ENCODE assay signal across 8 mouse cellular contexts in genomic region chr8:124896010-124896631, GRCm38 (mm10). TPM values are rescaled to one million over a fixed set of nuclear protein-coding genes. Genes with fewer than 3 reads are reported as not detected.
DNase-seq lines count a peak whose midpoint lies in the region; ATAC-seq and TF ChIP-seq lines count a peak whose summit lies in the region.

No protein-coding gene starts in this region.

- intact Hi-C loops in heart, adult 2 months (cut with DNase I) = loop anchor here (2.0 to 5.0 kb wide), 3 partner anchors 51 to 139 kb away; partner anchors contain the start of gene Tsnax
- intact Hi-C loops in heart, postnatal 14 days (cut with DNase I) = loop anchor here (2.0 to 5.0 kb wide), 3 partner anchors 53 to 137 kb away; partner anchors contain the start of genes Egln1 and Tsnax
- intact Hi-C loops in left cerebral cortex, postnatal 14 days (cut with DNase I) = loop anchor here (5.0 kb wide), 2 partner anchors 51 to 136 kb away; partner anchors contain the start of gene Egln1

- peak; percentile 26 to 27 for DNase-seq in heart, adult 2 months
- DNase-seq in heart, postnatal 14 days = no peak
- DNase-seq in embryonic facial prominence, embryonic 11.5 days (ENCODE audit: low spot score) = no peak
- no peak for DNase-seq in layer of hippocampus, adult 9-11 months
- no peak for DNase-seq in left cerebral cortex, postnatal 14 days (ENCODE audit: low spot score in 2 of 2)

- no peak for TF ChIP-seq POLR2A in heart, adult 2 months (IDR thresholded peaks at IDR 0.05; ENCODE audit: insufficient read depth, low read depth, low read length)

- peaks cover 44% of the 10 kb centered on the region for H3K79me3 ChIP-seq in C2C12 (ENCODE audit: low read depth)

- 69% methylated on average over 26 of the region's 26 CpGs for WGBS in heart, adult 2 months
- WGBS in embryonic facial prominence, embryonic 11.5 days = 86% methylated on average over 26 of the region's 26 CpGs
- WGBS in intestine, postnatal 0 days = 55% methylated on average over 26 of the region's 26 CpGs
- 89% methylated on average over 26 of the region's 26 CpGs for WGBS in neural tube, embryonic 14.5 days

- peak overlapping the region; percentile 83 for H3K4me3 ChIP-seq in heart, adult 2 months
- peak overlapping the region; percentile 91 for H3K4me3 ChIP-seq in C2C12 (ENCODE audit: insufficient read depth, poor library complexity, severe bottlenecking)
- peak overlapping the region; percentile 93 for H3K4me3 ChIP-seq in embryonic facial prominence, embryonic 11.5 days (ENCODE audit: low read depth, low read length)
- peak overlapping the region; percentile 83 for H3K4me3 ChIP-seq in intestine, postnatal 0 days (ENCODE audit: low read depth, low read length)
- peak overlapping the region; percentile 91 for H3K4me3 ChIP-seq in neural tube, embryonic 14.5 days (ENCODE audit: low read depth, low read length)

- peaks cover 1% of the 10 kb centered on the region for H3K79me2 ChIP-seq in heart, adult 2 months (replicated peaks; ENCODE audit: control insufficient read depth, insufficient read depth, low read length)
- peaks cover 79% of the 10 kb centered on the region for H3K79me2 ChIP-seq in C2C12 (ENCODE audit: control insufficient read depth, insufficient read depth)

- no peak for ATAC-seq in embryonic facial prominence, embryonic 11.5 days (replicated peaks; ENCODE audit: insufficient number of reproducible peaks, low FRiP score, low TSS enrichment, low read depth)
- 0 out of 2 replicates have a peak, but pooled peaks have one; percentile 2 for ATAC-seq in intestine, postnatal 0 days
- no peak for ATAC-seq in neural tube, embryonic 14.5 days (ENCODE audit: low read depth)

- H3K27ac ChIP-seq in heart, adult 2 months = peak overlapping the region; percentile 95
- H3K27ac ChIP-seq in embryonic facial prominence, embryonic 11.5 days (replicated peaks; ENCODE audit: low read depth, low read length) = 0 out of 2 replicates have a peak overlapping the region, but pooled peaks have one; percentile 62
- peak overlapping the region; percentile 86; the same call in 1 of the 2 replicates for H3K27ac ChIP-seq in intestine, postnatal 0 days (ENCODE audit: low read depth, low read length)
- no peak overlapping the region for H3K27ac ChIP-seq in neural tube, embryonic 14.5 days (ENCODE audit: low read depth, low read length)

- H3K27me3 ChIP-seq in heart, adult 2 months (ENCODE audit: control insufficient read depth, insufficient read depth, low read length) = no peaks in the 10 kb centered on the region
- H3K27me3 ChIP-seq in C2C12 (ENCODE audit: control insufficient read depth, insufficient read depth, insufficient read length) = no peaks in the 10 kb centered on the region
- no peaks in the 10 kb centered on the region for H3K27me3 ChIP-seq in embryonic facial prominence, embryonic 11.5 days (ENCODE audit: control insufficient read depth, insufficient read depth, low read length)
- H3K27me3 ChIP-seq in intestine, postnatal 0 days (replicated peaks; ENCODE audit: control insufficient read depth, insufficient read depth, low read length) = no peaks in the 10 kb centered on the region
- H3K27me3 ChIP-seq in neural tube, embryonic 14.5 days (ENCODE audit: control insufficient read depth, insufficient read depth, low read length) = no peaks in the 10 kb centered on the region

- H3K4me1 ChIP-seq in heart, adult 2 months (ENCODE audit: control insufficient read depth, insufficient read depth, low read length) = peaks cover 15% of the 10 kb centered on the region
- peaks cover 8% of the 10 kb centered on the region for H3K4me1 ChIP-seq in embryonic facial prominence, embryonic 11.5 days (ENCODE audit: control insufficient read depth, insufficient read depth, low read length)
- no peaks in the 10 kb centered on the region; the same call in 1 of the 2 replicates for H3K4me1 ChIP-seq in intestine, postnatal 0 days (replicated peaks; ENCODE audit: control insufficient read depth, insufficient read depth, low read length)
- H3K4me1 ChIP-seq in neural tube, embryonic 14.5 days (ENCODE audit: control insufficient read depth, insufficient read depth, low read length) = peaks cover 24% of the 10 kb centered on the region

- H3K9ac ChIP-seq in heart, adult 2 months (ENCODE audit: low read depth, low read length) = peak overlapping the region; percentile 95; the same call in 1 of the 2 replicates
- H3K9ac ChIP-seq in embryonic facial prominence, embryonic 11.5 days (replicated peaks; ENCODE audit: low read length) = peak overlapping the region; percentile 85
- H3K9ac ChIP-seq in intestine, postnatal 0 days (ENCODE audit: low read depth, low read length) = peak overlapping the region; percentile 87; the same call in 1 of the 2 replicates
- peak overlapping the region; percentile 80 for H3K9ac ChIP-seq in neural tube, embryonic 14.5 days (replicated peaks; ENCODE audit: low read depth, low read length)

- no peak for TF ChIP-seq CTCF in heart, adult 2 months (IDR thresholded peaks at IDR 0.05)
- TF ChIP-seq CTCF in C2C12 (IDR thresholded peaks at IDR 0.05; ENCODE audit: control insufficient read depth, insufficient read depth, insufficient read length) = no peak
- no peak for TF ChIP-seq CTCF in intestine, postnatal 0 days (IDR thresholded peaks at IDR 0.05; ENCODE audit: low read depth)

- H3K4me2 ChIP-seq in embryonic facial prominence, embryonic 11.5 days (ENCODE audit: low read depth, low read length) = peak overlapping the region; percentile 99
- H3K4me2 ChIP-seq in intestine, postnatal 0 days (replicated peaks; ENCODE audit: low read depth) = peak overlapping the region; percentile 76
- H3K4me2 ChIP-seq in neural tube, embryonic 14.5 days (ENCODE audit: low read depth, low read length) = peak overlapping the region; percentile 95

- peaks cover 17% of the 10 kb centered on the region for H3K36me3 ChIP-seq in heart, adult 2 months (ENCODE audit: control insufficient read depth, insufficient read depth, low read length)
- H3K36me3 ChIP-seq in C2C12 (ENCODE audit: control insufficient read depth, insufficient read depth) = peaks cover 42% of the 10 kb centered on the region
- peaks cover 3% of the 10 kb centered on the region; the same call in 1 of the 2 replicates for H3K36me3 ChIP-seq in embryonic facial prominence, embryonic 11.5 days (replicated peaks; ENCODE audit: control insufficient read depth, insufficient read depth, low read depth, low read length)
- peaks cover 29% of the 10 kb centered on the region for H3K36me3 ChIP-seq in intestine, postnatal 0 days (ENCODE audit: control insufficient read depth, insufficient read depth)
- H3K36me3 ChIP-seq in neural tube, embryonic 14.5 days (ENCODE audit: control insufficient read depth, insufficient read depth, low read length) = peaks cover 17% of the 10 kb centered on the region

- H3K9me3 ChIP-seq in embryonic facial prominence, embryonic 11.5 days (replicated peaks; ENCODE audit: control insufficient read depth, low read length) = no peaks in the 10 kb centered on the region
- no peaks in the 10 kb centered on the region for H3K9me3 ChIP-seq in intestine, postnatal 0 days (ENCODE audit: control insufficient read depth)
- H3K9me3 ChIP-seq in neural tube, embryonic 14.5 days (ENCODE audit: control insufficient read depth, low read length) = no peaks in the 10 kb centered on the region

- H3ac ChIP-seq in C2C12 (ENCODE audit: control insufficient read depth, insufficient read length, low read depth) = no peak overlapping the region

- no peak for TF ChIP-seq EP300 in heart, adult 2 months (IDR thresholded peaks at IDR 0.05; ENCODE audit: insufficient read depth, low read depth, low read length)

RNA-seq across cellular contexts. Expression of gene Exoc8, which starts 1.4 kb away (rescaled TPM):
- total RNA-seq in heart, adult 2 months (2021) = 10 to 100 TPM; 18.8 to 20.2 TPM
- polyA plus RNA-seq in heart, adult 2 months (2012; rRNA removed) = 6.8 and 9.7 TPM in 2 replicates
- 10 to 100 TPM; 19.7 to 20.2 TPM for total RNA-seq in heart, postnatal 14 days (2021)
- 10.7 TPM for polyA plus RNA-seq in C2C12 (2012; fragmentation: generic; extraction: Trizol)
- 5.7 and 6.8 TPM in 2 replicates for polyA plus RNA-seq in embryonic facial prominence, embryonic 11.5 days (2014; fragmentation: Nextera tagmentation; extraction: Ambion mirVana)
- 4.7 and 5.4 TPM in 2 replicates for polyA plus RNA-seq in intestine, postnatal 0 days (2015; fragmentation: Nextera tagmentation; extraction: Ambion mirVana)
- polyA plus RNA-seq in neural tube, embryonic 14.5 days (2014; fragmentation: Nextera tagmentation; extraction: Ambion mirVana) = 11.7 and 12.8 TPM in 2 replicates
- 10 to 100 TPM; 35.9 to 36.5 TPM for total RNA-seq in left cerebral cortex, postnatal 14 days (2021)

RNA-seq across cellular contexts. Expression of gene Sprtn, which starts 1.6 kb away (rescaled TPM):
- 10 to 100 TPM; 10.3 TPM for total RNA-seq in heart, adult 2 months (2021)
- 8.3 and 13.7 TPM in 2 replicates for polyA plus RNA-seq in heart, adult 2 months (2012; rRNA removed)
- 10 to 100 TPM; 14.2 to 15.1 TPM for total RNA-seq in heart, postnatal 14 days (2021)
- polyA plus RNA-seq in C2C12 (2012; fragmentation: generic; extraction: Trizol) = 9.1 TPM
- 9.4 and 9.8 TPM in 2 replicates for polyA plus RNA-seq in embryonic facial prominence, embryonic 11.5 days (2014; fragmentation: Nextera tagmentation; extraction: Ambion mirVana)
- polyA plus RNA-seq in intestine, postnatal 0 days (2015; fragmentation: Nextera tagmentation; extraction: Ambion mirVana) = 4.5 and 4.7 TPM in 2 replicates
- polyA plus RNA-seq in neural tube, embryonic 14.5 days (2014; fragmentation: Nextera tagmentation; extraction: Ambion mirVana) = 6.7 and 8.1 TPM in 2 replicates
- 10 to 100 TPM; 13.8 to 14.8 TPM for total RNA-seq in left cerebral cortex, postnatal 14 days (2021)

RNA-seq across cellular contexts. Expression of gene 2810004N23Rik, which starts 33.2 kb away (rescaled TPM):
- 10 to 100 TPM; 47.3 to 51.7 TPM for total RNA-seq in heart, adult 2 months (2021)
- polyA plus RNA-seq in heart, adult 2 months (2012; rRNA removed) = 28.9 and 46.7 TPM in 2 replicates
- 10 to 100 TPM; 36.4 to 37.8 TPM for total RNA-seq in heart, postnatal 14 days (2021)
- polyA plus RNA-seq in C2C12 (2012; fragmentation: generic; extraction: Trizol) = 27.9 TPM
- polyA plus RNA-seq in embryonic facial prominence, embryonic 11.5 days (2014; fragmentation: Nextera tagmentation; extraction: Ambion mirVana) = 50.9 and 51.9 TPM in 2 replicates
- 17.7 and 20.6 TPM in 2 replicates for polyA plus RNA-seq in intestine, postnatal 0 days (2015; fragmentation: Nextera tagmentation; extraction: Ambion mirVana)
- polyA plus RNA-seq in neural tube, embryonic 14.5 days (2014; fragmentation: Nextera tagmentation; extraction: Ambion mirVana) = 16.2 and 19.7 TPM in 2 replicates
- 10 to 100 TPM; 20.1 to 20.4 TPM for total RNA-seq in left cerebral cortex, postnatal 14 days (2021)

RNA-seq across cellular contexts. Expression of gene Gnpat, which starts 33.3 kb away (rescaled TPM):
- total RNA-seq in heart, adult 2 months (2021) = 100 to 1,000 TPM; 169 to 189 TPM
- polyA plus RNA-seq in heart, adult 2 months (2012; rRNA removed) = 199 and 263 TPM in 2 replicates
- 100 to 1,000 TPM; 148 to 164 TPM for total RNA-seq in heart, postnatal 14 days (2021)
- polyA plus RNA-seq in C2C12 (2012; fragmentation: generic; extraction: Trizol) = 59.9 TPM
- polyA plus RNA-seq in embryonic facial prominence, embryonic 11.5 days (2014; fragmentation: Nextera tagmentation; extraction: Ambion mirVana) = 117 and 123 TPM in 2 replicates
- polyA plus RNA-seq in intestine, postnatal 0 days (2015; fragmentation: Nextera tagmentation; extraction: Ambion mirVana) = 31.0 and 31.9 TPM in 2 replicates
- 75.2 and 85.6 TPM in 2 replicates for polyA plus RNA-seq in neural tube, embryonic 14.5 days (2014; fragmentation: Nextera tagmentation; extraction: Ambion mirVana)
- total RNA-seq in left cerebral cortex, postnatal 14 days (2021) = 10 to 100 TPM; 56.2 to 60.9 TPM

RNA-seq across cellular contexts. Expression of gene Egln1, which starts 53.0 kb away (rescaled TPM):
- total RNA-seq in heart, adult 2 months (2021) = 100 to 1,000 TPM; 331 to 374 TPM
- polyA plus RNA-seq in heart, adult 2 months (2012; rRNA removed) = 146 and 227 TPM in 2 replicates
- total RNA-seq in heart, postnatal 14 days (2021) = 100 to 1,000 TPM; 178 to 190 TPM
- polyA plus RNA-seq in C2C12 (2012; fragmentation: generic; extraction: Trizol) = 29.7 TPM
- 17.3 and 17.8 TPM in 2 replicates for polyA plus RNA-seq in embryonic facial prominence, embryonic 11.5 days (2014; fragmentation: Nextera tagmentation; extraction: Ambion mirVana)
- 8.2 and 8.5 TPM in 2 replicates for polyA plus RNA-seq in intestine, postnatal 0 days (2015; fragmentation: Nextera tagmentation; extraction: Ambion mirVana)
- polyA plus RNA-seq in neural tube, embryonic 14.5 days (2014; fragmentation: Nextera tagmentation; extraction: Ambion mirVana) = 22.6 and 25.7 TPM in 2 replicates
- total RNA-seq in left cerebral cortex, postnatal 14 days (2021) = 10 to 100 TPM; 57.5 to 58.0 TPM

Comparison
In these comparisons a context has a peak if more than half of its experiments do, and no peak if none do; other contexts are left out.
1. DNase-seq: peak in heart, adult 2 months (2 of 2); none in heart, postnatal 14 days (0 of 2), embryonic facial prominence, embryonic 11.5 days (single experiment), layer of hippocampus, adult 9-11 months (single experiment) and left cerebral cortex, postnatal 14 days (0 of 2).
2. Peak in every context shown above with its lines, with median percentiles within 50 percentile points of each other: H3K4me3 ChIP-seq, H3K9ac ChIP-seq and H3K4me2 ChIP-seq.